Mouse (Mus musculus): ENCODE data around the gene Shld1. TPM values are rescaled to one million over a fixed set of nuclear protein-coding genes. Genes with fewer than 3 reads are reported as not detected.

Shld1 gene
- total RNA-seq, 2 experiments from 2014 or later = 8.1 to 13.4 TPM

- ATAC-seq (replicated peaks; ENCODE audit: low FRiP score, poor library complexity, severe bottlenecking) = no peak
These were observed 30.8 kb downstream of the Shld1 start for GRCm38 (mm10) chr2:132717537-132717912.

DNA sequence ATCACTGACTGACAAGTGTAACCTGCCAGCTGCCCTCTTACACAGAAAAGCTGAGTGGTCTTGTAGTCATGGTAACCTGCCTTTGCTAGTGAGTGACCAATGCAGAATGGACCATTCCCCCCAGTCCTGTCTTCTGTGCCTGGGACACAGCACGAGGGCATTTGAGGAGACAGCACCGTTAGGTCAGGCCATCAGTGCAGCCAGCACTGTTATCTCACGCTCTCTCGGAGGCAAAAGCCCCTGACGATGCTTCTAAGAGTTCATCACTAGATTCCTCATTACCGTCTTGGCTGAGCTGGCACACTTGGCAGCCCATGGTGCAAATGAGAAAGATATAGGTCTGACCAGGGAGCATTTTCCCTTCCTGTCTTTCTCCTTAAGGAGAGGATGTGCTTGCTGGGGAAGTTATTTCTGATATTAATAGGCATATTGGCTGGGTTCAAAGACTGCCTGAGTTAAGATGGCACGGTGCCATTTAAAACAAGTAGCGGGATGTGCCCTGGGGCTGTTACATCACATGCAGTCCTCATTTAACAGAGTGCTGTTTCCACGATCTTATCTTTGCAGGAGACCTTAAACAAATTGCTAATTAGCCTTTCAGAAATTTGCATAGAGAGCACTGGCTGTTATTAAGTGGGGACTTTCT lies 34.3 kb downstream of the Shld1 start:
- no peak for ATAC-seq (replicated peaks; ENCODE audit: low FRiP score, poor library complexity, severe bottlenecking)

GRCm38 (mm10) chr2:132721844-132722243 lies 35.1 kb downstream of the Shld1 start:
- no peak for ATAC-seq (replicated peaks; ENCODE audit: low FRiP score, poor library complexity, severe bottlenecking)

- no peak for ATAC-seq (replicated peaks; ENCODE audit: low FRiP score, poor library complexity, severe bottlenecking)
These were observed 37.3 kb downstream of the Shld1 start for GRCm38 (mm10) chr2:132723958-132724431.

DNA sequence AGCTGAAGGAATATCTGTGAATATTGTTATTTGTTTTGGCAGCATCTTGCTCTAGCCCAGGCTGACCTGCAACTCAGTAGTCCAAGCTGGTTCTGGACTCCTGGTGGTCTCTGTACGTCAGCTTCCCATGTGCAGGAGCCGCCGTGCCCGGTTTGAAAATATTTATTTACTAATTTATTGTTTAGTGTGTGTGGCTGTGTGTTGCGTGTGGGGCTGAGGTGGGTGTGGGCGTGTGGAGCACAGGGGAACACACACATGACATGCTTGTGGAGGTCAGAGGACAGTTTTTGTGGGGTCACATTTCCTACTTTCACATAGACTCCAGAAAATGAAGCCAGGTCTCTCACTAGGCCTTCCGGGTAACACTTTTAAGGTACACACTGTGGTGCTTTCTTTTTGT lies 37.8 kb downstream of the Shld1 start:
- no peak for ATAC-seq (replicated peaks; ENCODE audit: low FRiP score, poor library complexity, severe bottlenecking)

GRCm38 (mm10) chr2:132725376-132725905 lies 38.7 kb downstream of the Shld1 start:
- no peak for ATAC-seq (replicated peaks; ENCODE audit: low FRiP score, poor library complexity, severe bottlenecking)

GRCm38 (mm10) chr2:132726156-132726555 lies 39.4 kb downstream of the Shld1 start:
- ATAC-seq (replicated peaks; ENCODE audit: low FRiP score, poor library complexity, severe bottlenecking) = no peak

- ATAC-seq (replicated peaks; ENCODE audit: low FRiP score, poor library complexity, severe bottlenecking) = no peak
These were observed 46.2 kb downstream of the Shld1 start for GRCm38 (mm10) chr2:132732940-132733339.

GRCm38 (mm10) chr2:132733603-132734573 lies 47.2 kb downstream of the Shld1 start:
- ATAC-seq (replicated peaks; ENCODE audit: low FRiP score, poor library complexity, severe bottlenecking) = no peak

DNA sequence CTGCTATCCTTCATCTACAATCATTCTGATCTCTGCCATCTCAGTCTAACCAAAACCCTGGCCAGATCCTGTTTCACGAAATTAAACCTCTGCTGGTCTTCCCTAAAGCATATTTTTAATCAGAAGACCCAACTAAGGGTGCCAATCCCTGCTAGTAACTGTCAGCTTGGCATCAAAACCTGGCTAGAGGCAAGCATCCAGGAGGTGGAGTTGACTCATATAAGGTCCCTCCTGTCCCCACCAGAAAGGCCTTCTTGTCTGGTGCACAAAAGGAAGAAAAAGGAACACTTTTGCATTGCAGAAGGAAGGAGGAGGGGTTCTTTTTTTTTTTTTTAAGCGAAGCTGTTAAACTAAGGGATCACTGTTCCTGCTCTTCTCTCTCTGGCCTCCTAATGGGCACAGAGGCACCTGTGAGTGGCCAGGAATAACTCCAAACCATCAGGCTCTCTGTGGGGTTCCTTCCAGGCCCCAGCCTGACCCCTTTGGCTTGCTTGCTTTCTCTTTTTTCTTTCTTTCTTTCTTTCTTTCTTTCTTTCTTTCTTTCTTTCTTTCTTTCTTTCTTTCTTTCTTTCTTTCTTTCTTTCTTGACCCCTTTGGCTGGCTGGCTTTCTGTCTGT lies 52.2 kb downstream of the Shld1 start:
- no peak for ATAC-seq (replicated peaks; ENCODE audit: low FRiP score, poor library complexity, severe bottlenecking)

DNA sequence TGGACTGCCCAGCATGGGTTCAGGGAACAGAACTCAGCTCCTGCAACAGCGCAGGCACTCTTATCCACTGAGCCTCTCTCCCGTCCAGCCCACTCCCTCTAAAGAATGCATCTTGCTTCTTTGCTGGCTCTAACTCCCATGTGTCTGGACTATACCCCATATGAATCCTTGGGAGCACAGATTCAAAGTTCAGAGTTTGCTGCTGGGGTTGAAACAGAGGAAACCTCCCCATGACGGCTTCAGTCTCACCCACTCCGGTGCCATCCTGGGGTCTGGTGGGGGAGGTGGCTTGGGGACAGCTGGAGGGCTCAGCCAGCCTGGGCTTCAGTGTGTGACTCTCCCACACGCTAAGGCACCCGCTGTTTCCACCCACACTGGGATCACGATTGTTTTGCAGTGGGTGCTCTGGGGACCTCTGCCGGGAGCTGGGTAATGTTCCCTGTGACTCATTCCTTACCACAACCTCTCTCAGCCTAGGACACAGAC lies 55.2 kb downstream of the Shld1 start:
- no peak for ATAC-seq (replicated peaks; ENCODE audit: low FRiP score, poor library complexity, severe bottlenecking)

DNA sequence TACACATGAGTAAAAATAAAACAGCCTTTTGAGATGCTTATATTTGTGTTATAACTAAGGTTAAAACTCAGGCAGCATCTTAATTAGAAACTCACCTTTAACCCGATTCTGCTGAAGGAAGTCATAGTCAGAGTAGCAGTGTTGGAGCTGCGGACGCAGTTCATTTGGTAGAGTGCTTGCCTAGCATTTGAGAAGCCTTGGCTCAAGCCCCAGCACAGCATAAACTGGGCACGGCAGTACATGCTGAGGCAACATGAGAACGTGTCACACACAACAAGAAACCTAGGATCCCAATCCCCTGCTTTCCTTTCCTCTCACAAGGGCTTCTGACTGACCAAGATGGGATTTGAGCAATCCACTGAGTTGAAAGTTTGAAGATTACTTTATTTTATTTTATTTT lies 58.1 kb downstream of the Shld1 start:
- ATAC-seq (replicated peaks; ENCODE audit: low FRiP score, poor library complexity, severe bottlenecking) = no peak

GRCm38 (mm10) chr2:132746108-132746507 lies 59.4 kb downstream of the Shld1 start:
- ATAC-seq (replicated peaks; ENCODE audit: low FRiP score, poor library complexity, severe bottlenecking) = no peak

- no peak for ATAC-seq (replicated peaks; ENCODE audit: low FRiP score, poor library complexity, severe bottlenecking)
These were observed 64.0 kb downstream of the Shld1 start for GRCm38 (mm10) chr2:132750726-132751125.

- ATAC-seq (replicated peaks; ENCODE audit: low FRiP score, poor library complexity, severe bottlenecking) = no peak
These were observed 64.7 kb downstream of the Shld1 start for GRCm38 (mm10) chr2:132751141-132752066.

DNA sequence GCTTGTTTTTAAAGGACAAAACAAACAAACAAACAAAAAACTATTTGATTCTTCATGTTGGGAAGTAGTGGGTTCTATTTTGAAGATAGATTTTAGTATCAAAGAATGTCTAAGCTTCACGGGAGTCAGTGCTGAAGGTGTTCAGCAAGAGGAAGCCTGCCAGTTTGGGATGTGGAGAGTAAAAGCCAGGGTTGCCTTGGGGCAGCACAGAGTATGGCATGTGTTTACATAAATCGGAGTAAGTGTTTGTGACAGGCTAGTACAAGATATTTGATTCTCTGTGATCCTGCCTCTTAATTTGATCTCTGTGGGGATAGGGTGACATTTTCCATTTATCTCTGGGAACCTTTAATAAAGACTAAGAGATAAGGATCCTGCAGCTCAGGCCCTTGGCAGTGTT lies 65.7 kb downstream of the Shld1 start:
- ATAC-seq (replicated peaks; ENCODE audit: low FRiP score, poor library complexity, severe bottlenecking) = no peak

GRCm38 (mm10) chr2:132753137-132753536 lies 66.4 kb downstream of the Shld1 start:
- ATAC-seq (replicated peaks; ENCODE audit: low FRiP score, poor library complexity, severe bottlenecking) = no peak

- ATAC-seq (replicated peaks; ENCODE audit: low FRiP score, poor library complexity, severe bottlenecking) = no peak
These were observed 71.2 kb downstream of the Shld1 start for GRCm38 (mm10) chr2:132757911-132758310.

GRCm38 (mm10) chr2:132770822-132771221 lies 84.1 kb downstream of the Shld1 start:
- no peak for ATAC-seq (replicated peaks; ENCODE audit: low FRiP score, poor library complexity, severe bottlenecking)

Measured in erythroid progenitor cell, adult 5-6 weeks (primary cell).